Mouse (Mus musculus): ENCODE data around the gene Ehf.

Gene Ehf

DNA sequence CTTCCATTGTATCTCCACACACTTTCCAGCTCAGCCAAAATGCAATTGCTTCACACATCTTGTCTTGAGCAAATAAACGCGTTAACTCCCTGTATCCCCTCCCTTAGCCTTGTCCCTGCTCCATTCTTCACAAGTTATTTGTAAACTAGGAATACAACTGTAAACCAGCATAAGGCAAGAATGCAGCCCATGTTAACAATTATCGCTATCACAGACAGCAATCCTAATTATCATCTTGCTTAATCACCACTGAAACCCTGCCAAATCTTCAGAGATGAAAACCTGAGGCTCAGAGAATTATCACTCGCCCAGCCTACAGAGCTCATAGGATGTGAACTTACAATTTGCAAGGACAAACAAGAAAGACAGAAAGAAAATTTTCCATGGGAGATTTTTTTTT lies 84.8 kb downstream of the Ehf start:
- DNase-seq (ENCODE audit: extremely low spot score, low read depth, low spot score) = no peak

DNA sequence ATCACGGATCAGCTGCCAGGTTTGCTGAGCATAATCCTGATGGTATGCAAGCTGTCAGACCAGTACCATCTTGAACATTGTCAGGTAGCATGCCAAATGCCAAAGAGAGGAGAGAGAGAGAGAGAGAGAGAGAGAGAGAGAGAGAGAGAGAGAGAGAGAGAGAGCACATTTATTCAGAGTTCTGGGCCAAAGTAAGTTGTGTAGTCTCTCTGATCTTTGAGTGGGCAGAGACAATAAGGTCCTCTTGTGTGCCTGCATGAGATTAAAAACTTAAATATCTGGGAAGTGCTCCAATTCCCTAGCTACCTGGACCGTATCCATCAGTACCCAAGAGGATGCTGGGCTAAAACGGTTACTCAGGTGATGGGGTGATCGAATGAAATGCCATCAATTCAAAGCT lies 87.3 kb downstream of the Ehf start:
- DNase-seq (ENCODE audit: extremely low spot score, low read depth, low spot score) = no peak

DNA sequence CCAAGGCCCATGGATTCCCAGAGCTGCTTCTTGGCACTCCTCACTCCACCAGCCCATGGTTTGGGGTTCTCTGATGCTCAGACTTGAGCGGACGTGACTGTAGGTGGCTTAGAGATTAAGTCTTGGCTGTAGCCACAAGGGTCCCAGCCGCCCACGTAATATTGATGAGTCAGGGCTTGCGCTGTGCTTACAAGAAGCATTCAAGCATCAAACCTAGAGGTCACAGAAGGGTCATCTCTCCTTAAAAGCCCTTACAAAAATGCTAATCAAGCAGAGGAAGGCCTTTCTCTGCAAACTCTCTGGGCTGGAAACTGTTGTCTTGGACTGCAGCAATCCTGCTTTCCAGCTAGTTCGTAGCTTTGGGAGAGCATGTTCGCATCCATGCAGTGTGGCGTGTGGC lies 88.2 kb downstream of the Ehf start:
- DNase-seq (ENCODE audit: extremely low spot score, low read depth, low spot score) = no peak

DNA sequence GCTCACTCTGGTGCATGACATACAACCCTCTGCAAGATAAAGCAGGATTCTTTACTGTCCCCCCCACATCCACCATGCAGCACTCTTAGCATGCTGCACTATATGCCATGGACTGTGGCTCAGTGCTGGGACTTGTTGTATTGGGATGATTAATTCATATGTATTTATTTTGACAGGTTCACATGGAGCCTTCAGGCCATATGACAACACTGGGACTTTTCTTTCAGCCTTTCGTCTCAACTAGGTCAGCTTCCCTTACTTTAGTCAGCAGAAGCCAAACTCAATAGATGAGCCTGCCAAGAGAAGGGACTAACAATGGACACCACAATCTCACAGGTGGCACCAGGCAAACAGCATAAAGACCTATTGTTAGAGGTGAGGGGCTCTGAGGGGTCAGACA lies 89.5 kb downstream of the Ehf start:
- no peak for DNase-seq (ENCODE audit: extremely low spot score, low read depth, low spot score)

All from hindlimb bud, embryonic 11.5 days (tissue).